Mouse (Mus musculus) intestine, embryonic 16.5 days (tissue): ENCODE measurements around the gene Knop1. TPM values are rescaled to one million over a fixed set of nuclear protein-coding genes. Genes with fewer than 3 reads are reported as not detected.

Experiments used
- ATAC-seq: fragments of 200-750 bp; cut with Nextera tagmentation; 2 replicates; pipeline ENCODE4 v1.8.0; 2017; ENCODE audit warnings: moderate TSS enrichment, moderate library complexity
- H3K27ac ChIP-seq: fragments of 300-500 bp; sonication (generic); 2 replicates; pipeline ENCODE4 v1.5.1; 2014; ENCODE audit warnings: mild to moderate bottlenecking, low read length
- H3K27me3 ChIP-seq: fragments of 300-500 bp; sonication (generic); replicated peaks from 2 replicates; pipeline ENCODE4 v1.6.1; 2014; ENCODE audit warnings: low read length, control low read depth, mixed read lengths; ENCODE audit not compliant: control insufficient read depth, insufficient read depth
- H3K36me3 ChIP-seq: fragments of 300-500 bp; sonication (generic); 2 replicates; pipeline ENCODE4 v1.6.1; 2014; ENCODE audit warnings: low read length, control low read depth; ENCODE audit not compliant: control insufficient read depth, insufficient read depth
- H3K4me1 ChIP-seq: fragments of 300-500 bp; sonication (generic); 2 replicates; pipeline ENCODE4 v1.6.1; 2014; ENCODE audit warnings: low read length, control low read depth, mixed read lengths; ENCODE audit not compliant: control insufficient read depth, insufficient read depth
- H3K4me2 ChIP-seq: fragments of 300-500 bp; sonication (generic); 2 replicates; pipeline ENCODE4 v1.6.1; 2014; ENCODE audit warnings: low read depth, low read length, control low read depth
- H3K4me3 ChIP-seq: fragments of 300-500 bp; sonication (generic); 2 replicates; pipeline ENCODE4 v1.5.1; 2014; ENCODE audit warnings: mild to moderate bottlenecking, low read length
- H3K9ac ChIP-seq: fragments of 300-500 bp; sonication (generic); 2 replicates; pipeline ENCODE4 v1.6.1; 2014; ENCODE audit warnings: low read depth, low read length
- H3K9me3 ChIP-seq: fragments of 300-500 bp; sonication (generic); 2 replicates; pipeline ENCODE4 v1.6.1; 2016; ENCODE audit warnings: low read length, control low read depth; ENCODE audit not compliant: control insufficient read depth
- WGBS: fragments of 180-500 bp; shearing (Covaris S2); extraction: QIAGEN DNeasy Blood & Tissue Kit; methylation state at CpG from one replicate; pipeline ENCODE4 v1.1.7; 2014; 5-methylcytosine and 5-hydroxymethylcytosine counted together
- polyA plus RNA-seq: library from polyadenylated mRNA; unstranded; fragments of >200 nt; fragmentation: Nextera tagmentation; extraction: Ambion mirVana; gene quantifications from 2 replicates; pipeline ENCODE4 v1.2.1, GENCODE M21; 2015

Knop1 gene
- polyA plus RNA-seq, 1 experiment from 2014 or later = 77.7 TPM

GRCm38 (mm10) chr7:118884969-118885368, 28.9 kb upstream of the Knop1 start:
- no peaks in the 10 kb centered on the region for H3K27me3 ChIP-seq

GRCm38 (mm10) chr7:118883957-118884356, 27.9 kb upstream of the Knop1 start:
- WGBS = 59% methylated on average over 4 of the region's 4 CpGs
- Histone ChIP-seq H3K36me3 (no peaks in the 10 kb centered on the region), H3K9ac (no peak overlapping the region), H3K27me3 (no peaks in the 10 kb centered on the region), H3K4me2 (no peak overlapping the region), H3K4me1 (no peaks in the 10 kb centered on the region; the same call in 1 of the 2 replicates), H3K9me3 (no peaks in the 10 kb centered on the region), H3K27ac (no peak overlapping the region), H3K4me3 (no peak overlapping the region)
- no peak for ATAC-seq

More at GRCm38 (mm10) chr7:118884969-118885368, 28.9 kb upstream of the Knop1 start:
- no peaks in the 10 kb centered on the region for H3K36me3 ChIP-seq
- peaks cover 2% of the 10 kb centered on the region; the same call in 1 of the 2 replicates for H3K4me1 ChIP-seq
- H3K9ac ChIP-seq = no peak overlapping the region
- 78% methylated on average over 4 of the region's 4 CpGs for WGBS
- H3K9me3 ChIP-seq = no peaks in the 10 kb centered on the region
- no peak overlapping the region for H3K27ac ChIP-seq
- no peak for ATAC-seq
- no peak overlapping the region for H3K4me2 ChIP-seq
- no peak overlapping the region for H3K4me3 ChIP-seq

- H3K27me3 ChIP-seq = no peaks in the 10 kb centered on the region
- ATAC-seq = no peak
These were observed 23.5 kb upstream of the Knop1 start for GRCm38 (mm10) chr7:118879466-118880029.

GRCm38 (mm10) chr7:118865362-118865761, 9.3 kb upstream of the Knop1 start:
- H3K27me3 ChIP-seq = no peaks in the 10 kb centered on the region
- no peak overlapping the region for H3K9ac ChIP-seq
- H3K4me1 ChIP-seq = no peaks in the 10 kb centered on the region
- no peaks in the 10 kb centered on the region for H3K9me3 ChIP-seq
- ATAC-seq = no peak
- H3K36me3 ChIP-seq = no peaks in the 10 kb centered on the region
- H3K27ac ChIP-seq = no peak overlapping the region
- H3K4me2 ChIP-seq = no peak overlapping the region
- no peak overlapping the region for H3K4me3 ChIP-seq
- 66% methylated on average over 2 of the region's 2 CpGs for WGBS

More at GRCm38 (mm10) chr7:118879466-118880029, 23.5 kb upstream of the Knop1 start:
- Histone ChIP-seq H3K9ac (no peak overlapping the region), H3K27ac (no peak overlapping the region), H3K9me3 (no peaks in the 10 kb centered on the region; the same call in 1 of the 2 replicates), H3K4me3 (no peak overlapping the region), H3K4me2 (no peak overlapping the region), H3K36me3 (no peaks in the 10 kb centered on the region), H3K4me1 (no peaks in the 10 kb centered on the region)
- 81% methylated on average over 3 of the region's 3 CpGs for WGBS

- Histone ChIP-seq H3K4me2 (no peak overlapping the region), H3K4me3 (no peak overlapping the region), H3K9me3 (no peaks in the 10 kb centered on the region), H3K4me1 (peaks cover 6% of the 10 kb centered on the region; the same call in 1 of the 2 replicates), H3K36me3 (no peaks in the 10 kb centered on the region), H3K27ac (no peak overlapping the region), H3K9ac (no peak overlapping the region), H3K27me3 (no peaks in the 10 kb centered on the region)
- 84% methylated on average over 1 of the region's 1 CpGs for WGBS
- no peak for ATAC-seq
These were observed 2.6 kb upstream of the Knop1 start for GRCm38 (mm10) chr7:118858640-118859039.

- Histone ChIP-seq H3K36me3 (peaks cover 2% of the 10 kb centered on the region; the same call in 1 of the 2 replicates), H3K4me3 (peak within 1 kb of the TSS; percentile 87), H3K4me1 (peaks cover 10% of the 10 kb centered on the region), H3K9me3 (no peaks in the 10 kb centered on the region), H3K4me2 (peak within 1 kb of the TSS; percentile 71), H3K27me3 (no peaks in the 10 kb centered on the region), H3K9ac (peak within 1 kb of the TSS; percentile 79), H3K27ac (peak within 1 kb of the TSS; percentile 65)
- WGBS = under 1% methylated on average over 57 of the region's 57 CpGs
- peak; percentile 98 for ATAC-seq
These were observed 730 bp downstream of the Knop1 start, which contains the start of gene Iqck for GRCm38 (mm10) chr7:118855171-118855876. Gene Iqck (plus strand): TSS chr7:118855752.

- Histone ChIP-seq H3K36me3 (peaks cover 3% of the 10 kb centered on the region; the same call in 1 of the 2 replicates), H3K4me3 (peak overlapping the region; percentile 87), H3K4me2 (peak overlapping the region; percentile 69), H3K9ac (peak overlapping the region; percentile 79), H3K27ac (no peak overlapping the region), H3K9me3 (no peaks in the 10 kb centered on the region), H3K27me3 (no peaks in the 10 kb centered on the region), H3K4me1 (peaks cover 16% of the 10 kb centered on the region)
- ATAC-seq = no peak
- 17% methylated on average over 3 of the region's 3 CpGs for WGBS
These were observed 1.4 kb downstream of the Knop1 start for GRCm38 (mm10) chr7:118854606-118855005.

- Histone ChIP-seq H3K4me3 (no peak overlapping the region), H3K9ac (no peak overlapping the region), H3K9me3 (no peaks in the 10 kb centered on the region), H3K27me3 (no peaks in the 10 kb centered on the region), H3K4me1 (peaks cover 26% of the 10 kb centered on the region), H3K27ac (no peak overlapping the region), H3K36me3 (peaks cover 8% of the 10 kb centered on the region; the same call in 1 of the 2 replicates), H3K4me2 (no peak overlapping the region)
- 83% methylated on average over 4 of the region's 4 CpGs for WGBS
- ATAC-seq = no peak
These were observed 3.4 kb downstream of the Knop1 start for GRCm38 (mm10) chr7:118852611-118853010.

- Histone ChIP-seq H3K4me3 (no peak overlapping the region), H3K9me3 (no peaks in the 10 kb centered on the region), H3K27ac (no peak overlapping the region), H3K4me1 (peaks cover 26% of the 10 kb centered on the region), H3K36me3 (peaks cover 14% of the 10 kb centered on the region; the same call in 1 of the 2 replicates), H3K4me2 (no peak overlapping the region), H3K9ac (no peak overlapping the region), H3K27me3 (no peaks in the 10 kb centered on the region)
- WGBS = 85% methylated on average over 7 of the region's 7 CpGs
- no peak for ATAC-seq
These were observed 4.5 kb downstream of the Knop1 start for GRCm38 (mm10) chr7:118851571-118851970.
